Mouse (Mus musculus) stomach, embryonic 15.5 days (tissue): Measurements from ENCODE around the gene Tacc2. TPM values are rescaled to one million over a fixed set of nuclear protein-coding genes. Genes with fewer than 3 reads are reported as not detected.

ENCODE experiments used
- ATAC-seq: fragments of 200-750 bp; cut with Nextera tagmentation; 2 replicates; pipeline ENCODE4 v1.8.0; 2017; ENCODE audit warnings: low read depth, moderate number of reproducible peaks, moderate TSS enrichment; ENCODE audit not compliant: insufficient read depth, low FRiP score
- H3K27ac ChIP-seq: fragments of 300-500 bp; sonication (generic); 2 replicates; pipeline ENCODE4 v1.5.1; 2015; ENCODE audit warnings: mild to moderate bottlenecking, inconsistent platforms
- H3K27me3 ChIP-seq: fragments of 300-500 bp; sonication (generic); replicated peaks from 2 replicates; pipeline ENCODE4 v1.6.1; 2015; ENCODE audit warnings: inconsistent platforms
- H3K36me3 ChIP-seq: fragments of 300-500 bp; sonication (generic); 2 replicates; pipeline ENCODE4 v1.6.1; 2015; ENCODE audit warnings: inconsistent platforms
- H3K4me1 ChIP-seq: fragments of 300-500 bp; sonication (generic); 2 replicates; pipeline ENCODE4 v1.6.1; 2015; ENCODE audit warnings: inconsistent platforms
- H3K4me2 ChIP-seq: fragments of 300-500 bp; sonication (generic); 2 replicates; pipeline ENCODE4 v1.6.1; 2015; ENCODE audit warnings: mild to moderate bottlenecking, inconsistent platforms
- H3K4me3 ChIP-seq: fragments of 300-500 bp; sonication (generic); replicated peaks from 2 replicates; pipeline ENCODE4 v1.5.1; 2015; ENCODE audit warnings: inconsistent platforms
- H3K9ac ChIP-seq: fragments of 300-500 bp; sonication (generic); 2 replicates; pipeline ENCODE4 v1.6.1; 2015; ENCODE audit warnings: inconsistent platforms
- H3K9me3 ChIP-seq: fragments of 300-500 bp; sonication (generic); 2 replicates; pipeline ENCODE4 v1.6.1; 2016; ENCODE audit warnings: inconsistent platforms
- WGBS: fragments of 180-500 bp; shearing (Covaris S2); methylation state at CpG from one replicate; pipeline ENCODE4 v1.1.7; 2015; 5-methylcytosine and 5-hydroxymethylcytosine counted together
- polyA plus RNA-seq: library from polyadenylated mRNA; unstranded; fragments of >200 nt; fragmentation: Nextera tagmentation; extraction: Ambion mirVana; gene quantifications from 2 replicates; pipeline ENCODE4 v1.2.1, GENCODE M21; 2015

The Tacc2 gene
- polyA plus RNA-seq, 1 experiment from 2014 or later: 21.4 TPM

DNA sequence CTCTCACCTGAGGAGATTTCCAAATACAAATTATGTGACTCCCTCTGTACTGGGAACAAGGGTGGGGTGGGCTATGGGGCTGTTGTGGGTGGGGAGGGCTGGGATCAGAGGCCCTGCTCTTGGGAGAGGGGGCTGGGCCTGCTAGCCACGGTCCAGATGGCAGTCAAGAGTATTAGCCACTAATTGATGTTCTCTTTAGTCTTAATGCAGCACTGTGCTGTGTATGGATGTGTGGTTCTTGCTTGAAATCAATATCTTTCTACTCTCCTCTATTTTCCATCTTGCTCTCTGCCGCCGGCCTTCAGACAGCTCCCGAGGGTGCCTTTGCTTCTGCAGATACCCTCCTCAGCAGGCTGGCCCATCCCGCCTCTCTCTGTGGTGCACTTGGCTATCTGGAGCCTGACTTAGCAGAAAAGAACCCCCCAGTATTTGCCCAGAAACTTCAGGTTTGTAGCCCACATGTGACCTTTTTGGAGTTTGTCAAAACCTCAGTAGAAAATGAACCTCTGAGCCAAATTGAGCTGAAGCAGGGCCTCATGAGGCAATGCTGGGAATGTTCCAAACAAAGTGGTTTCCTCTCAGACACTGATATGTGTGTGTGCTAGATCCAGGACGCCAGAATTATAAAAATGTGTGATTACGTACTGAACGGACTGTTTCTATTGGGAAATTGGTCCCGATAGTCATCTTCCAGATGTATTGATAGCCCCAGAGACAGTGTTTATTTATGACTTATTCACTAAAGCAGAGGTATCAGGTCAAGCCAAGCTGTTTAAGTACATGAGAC, 166.2 kb downstream of the Tacc2 start:
- no peak overlapping the region for H3K4me2 ChIP-seq
- ATAC-seq: no peak
- peaks cover 3% of the 10 kb centered on the region; the same call in 1 of the 2 replicates for H3K4me1 ChIP-seq
- no peaks in the 10 kb centered on the region for H3K9me3 ChIP-seq
- H3K27me3 ChIP-seq: no peaks in the 10 kb centered on the region
- H3K27ac ChIP-seq: no peak overlapping the region
- peaks cover 42% of the 10 kb centered on the region for H3K36me3 ChIP-seq
- H3K4me3 ChIP-seq: no peak overlapping the region
- H3K9ac ChIP-seq: no peak overlapping the region
- WGBS: 80% methylated on average over 9 of the region's 9 CpGs

DNA sequence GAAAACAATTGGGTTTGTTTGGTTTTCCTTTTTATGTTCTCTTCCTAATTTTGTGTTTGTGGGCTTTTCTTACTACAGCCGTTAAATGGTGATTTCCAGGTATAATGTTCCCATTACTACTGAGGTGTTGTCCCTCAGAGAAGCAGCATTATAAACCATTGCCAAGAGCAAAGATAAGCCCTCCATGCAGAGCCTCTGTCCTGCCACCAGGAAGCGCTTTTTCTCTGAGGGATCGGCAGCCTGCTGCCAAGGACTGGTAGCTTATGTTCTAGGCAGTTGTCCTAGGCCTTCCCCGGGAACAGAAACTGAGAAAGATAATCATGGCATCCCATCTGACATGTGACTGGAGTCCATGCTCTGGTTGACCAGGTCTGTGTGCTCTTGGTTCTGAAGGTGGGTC, 171.9 kb downstream of the Tacc2 start:
- Histone ChIP-seq H3K27me3 (no peaks in the 10 kb centered on the region), H3K4me3 (no peak overlapping the region), H3K9me3 (no peaks in the 10 kb centered on the region), H3K27ac (no peak overlapping the region), H3K9ac (no peak overlapping the region), H3K4me1 (peaks cover 3% of the 10 kb centered on the region; the same call in 1 of the 2 replicates), H3K36me3 (peaks cover 23% of the 10 kb centered on the region), H3K4me2 (no peak overlapping the region)
- 89% methylated on average over 4 of the region's 4 CpGs for WGBS
- no peak for ATAC-seq

DNA sequence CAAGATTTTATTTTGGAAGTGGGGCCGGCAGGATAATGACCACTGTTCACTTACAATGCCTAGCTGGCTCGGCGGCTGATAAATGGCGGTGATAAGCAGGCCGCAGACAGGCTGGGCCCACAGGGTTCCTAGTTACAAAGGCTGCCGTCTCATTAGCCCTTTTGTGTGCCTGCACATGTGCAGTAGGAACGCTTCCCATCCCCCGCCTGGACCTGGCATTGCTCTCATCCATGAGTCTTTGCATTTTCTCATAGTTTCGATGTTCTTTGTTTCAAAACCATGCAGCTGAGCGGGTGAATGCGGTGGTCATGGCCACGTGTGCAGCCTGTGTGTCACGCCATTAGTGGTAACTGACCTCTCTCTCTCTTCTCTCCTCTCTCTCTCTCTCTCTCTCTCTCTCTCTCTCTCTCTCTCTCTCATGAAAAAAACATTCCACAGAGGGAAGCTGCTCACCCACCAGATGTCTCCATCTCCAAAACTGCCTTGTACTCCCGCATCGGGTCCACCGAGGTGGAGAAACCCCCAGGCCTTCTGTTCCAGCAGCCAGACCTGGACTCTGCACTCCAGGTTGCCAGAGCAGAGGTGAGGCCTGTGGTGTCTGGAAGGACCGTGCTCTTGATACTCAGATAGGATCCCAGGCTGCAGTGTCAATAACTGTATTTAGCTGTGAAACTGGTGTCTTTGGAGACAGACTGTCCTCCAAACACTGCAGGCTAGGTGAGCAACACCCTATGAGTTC, 173.7 kb downstream of the Tacc2 start:
- WGBS: 55% methylated on average over 17 of the region's 17 CpGs
- H3K4me1 ChIP-seq: 0 out of 2 replicates have a peak, but pooled peaks cover under 1% of the 10 kb centered on the region
- ATAC-seq: no peak

DNA sequence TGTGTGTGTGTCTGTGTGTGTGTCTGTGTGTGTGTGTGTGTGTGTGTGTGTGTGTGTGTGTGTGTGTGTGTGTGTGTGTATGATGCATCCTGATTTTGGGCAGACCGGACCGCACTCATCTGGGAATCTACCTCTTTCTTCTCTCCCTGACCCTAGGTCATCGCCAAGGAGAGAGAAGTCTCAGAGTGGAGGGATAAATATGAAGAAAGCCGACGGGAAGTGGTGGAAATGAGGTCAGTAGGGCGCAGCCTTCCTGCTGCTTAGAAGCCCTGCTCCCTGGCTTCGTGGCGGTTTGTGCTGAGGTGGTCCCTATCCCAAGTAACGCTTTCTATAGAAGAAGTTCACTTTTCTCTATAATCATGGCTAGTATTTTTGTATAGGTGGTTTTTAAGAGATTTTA, 174.4 kb downstream of the Tacc2 start:
- Histone ChIP-seq H3K9ac (no peak overlapping the region), H3K27ac (no peak overlapping the region), H3K27me3 (no peaks in the 10 kb centered on the region), H3K4me1 (no peaks in the 10 kb centered on the region), H3K9me3 (no peaks in the 10 kb centered on the region), H3K4me3 (no peak overlapping the region), H3K4me2 (no peak overlapping the region), H3K36me3 (peaks cover 21% of the 10 kb centered on the region; the same call in 1 of the 2 replicates)
- 67% methylated on average over 9 of the region's 9 CpGs for WGBS
- ATAC-seq: no peak

More for the DNA sequence above, 173.7 kb downstream of the Tacc2 start:
- H3K4me2 ChIP-seq: no peak overlapping the region
- H3K27ac ChIP-seq: no peak overlapping the region
- peaks cover 21% of the 10 kb centered on the region; the same call in 1 of the 2 replicates for H3K36me3 ChIP-seq
- no peak overlapping the region for H3K9ac ChIP-seq
- no peaks in the 10 kb centered on the region for H3K9me3 ChIP-seq
- no peaks in the 10 kb centered on the region for H3K27me3 ChIP-seq
- no peak overlapping the region for H3K4me3 ChIP-seq

DNA sequence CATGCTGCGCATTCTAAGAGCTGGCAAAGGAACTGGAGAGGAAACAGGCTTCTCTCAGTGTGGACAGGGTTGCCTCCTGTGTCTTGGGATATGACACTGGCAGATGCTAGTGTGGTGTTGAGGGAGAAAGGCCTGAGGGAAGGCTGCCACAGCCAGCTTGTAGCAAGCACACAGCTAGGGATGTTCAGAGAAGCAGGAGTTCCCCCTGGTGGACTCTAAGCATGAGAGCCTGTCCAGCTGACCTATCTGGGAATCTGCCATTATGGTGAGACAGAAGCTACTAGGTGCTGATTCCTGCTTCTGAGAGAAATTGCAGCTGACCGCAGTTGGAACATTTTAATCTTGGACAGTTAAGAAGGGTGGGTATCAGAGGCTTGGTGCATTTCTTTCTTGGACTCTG, 177.6 kb downstream of the Tacc2 start:
- Histone ChIP-seq H3K27me3 (no peaks in the 10 kb centered on the region), H3K9ac (no peak overlapping the region), H3K4me2 (no peak overlapping the region), H3K9me3 (no peaks in the 10 kb centered on the region), H3K27ac (no peak overlapping the region), H3K36me3 (peaks cover 17% of the 10 kb centered on the region; the same call in 1 of the 2 replicates), H3K4me3 (no peak overlapping the region), H3K4me1 (no peaks in the 10 kb centered on the region)
- ATAC-seq: no peak
- WGBS: 90% methylated on average over 2 of the region's 2 CpGs

DNA sequence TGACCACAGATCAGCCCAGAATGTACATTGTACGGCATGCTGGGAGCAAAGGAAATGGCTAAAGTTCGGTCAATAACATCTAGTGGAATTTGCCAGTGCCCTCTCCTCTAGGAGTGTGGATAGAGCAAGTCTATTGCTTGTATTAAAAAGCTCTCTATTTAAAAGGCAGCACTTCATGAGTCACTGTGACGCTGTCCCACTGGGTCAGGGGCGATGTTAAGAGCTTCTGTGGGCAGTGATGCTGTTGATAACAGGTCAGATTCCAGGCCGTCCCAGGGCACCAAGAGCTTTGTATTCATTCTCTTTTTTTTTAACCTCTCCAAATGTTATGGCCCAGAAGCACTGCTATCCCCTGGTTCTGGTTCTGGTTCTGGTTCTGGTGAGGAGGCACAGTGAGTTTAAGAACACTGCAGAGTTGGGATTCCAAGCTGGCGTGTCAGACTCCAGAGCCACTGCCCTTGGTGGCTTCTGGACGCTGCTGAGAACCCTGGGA, 179.2 kb downstream of the Tacc2 start:
- Histone ChIP-seq H3K27me3 (no peaks in the 10 kb centered on the region), H3K36me3 (peaks cover 16% of the 10 kb centered on the region), H3K9ac (no peak overlapping the region), H3K4me2 (no peak overlapping the region), H3K9me3 (no peaks in the 10 kb centered on the region), H3K4me3 (no peak overlapping the region), H3K4me1 (no peaks in the 10 kb centered on the region), H3K27ac (no peak overlapping the region)
- no peak; the same call in 1 of the 2 replicates for ATAC-seq
- 69% methylated on average over 7 of the region's 7 CpGs for WGBS

DNA sequence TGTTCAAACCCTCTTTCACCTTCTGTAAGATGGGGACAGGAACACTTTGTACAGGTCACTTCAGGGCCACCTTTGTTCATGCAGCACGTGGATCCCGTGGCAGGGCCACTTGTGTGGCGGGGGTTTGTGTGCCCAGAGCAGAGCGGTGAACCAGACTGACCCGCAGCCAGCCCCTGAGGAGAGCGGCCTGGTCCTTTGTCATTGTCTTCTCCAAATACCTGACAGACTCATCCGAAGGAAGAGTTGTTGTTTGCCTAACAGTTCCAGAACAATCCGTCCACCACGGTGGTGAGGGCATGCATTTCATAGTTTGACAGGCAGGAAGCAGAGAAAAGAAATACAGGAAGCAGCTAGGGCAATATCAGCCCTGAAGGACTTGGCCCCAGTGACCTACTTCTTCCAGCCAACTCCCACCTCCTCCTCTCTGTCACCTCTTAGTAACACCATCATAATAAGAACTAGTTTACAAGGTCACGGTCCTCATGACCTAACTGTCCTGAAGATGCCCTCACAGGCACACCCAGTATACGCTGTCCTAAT, 180.2 kb downstream of the Tacc2 start:
- H3K4me1 ChIP-seq: peaks cover 2% of the 10 kb centered on the region; the same call in 1 of the 2 replicates
- H3K27ac ChIP-seq: no peak overlapping the region
- no peak overlapping the region for H3K4me3 ChIP-seq
- no peaks in the 10 kb centered on the region for H3K9me3 ChIP-seq
- WGBS: 82% methylated on average over 11 of the region's 11 CpGs
- H3K36me3 ChIP-seq: peaks cover 17% of the 10 kb centered on the region
- H3K27me3 ChIP-seq: no peaks in the 10 kb centered on the region
- no peak for ATAC-seq
- no peak overlapping the region for H3K9ac ChIP-seq
- H3K4me2 ChIP-seq: no peak overlapping the region

DNA sequence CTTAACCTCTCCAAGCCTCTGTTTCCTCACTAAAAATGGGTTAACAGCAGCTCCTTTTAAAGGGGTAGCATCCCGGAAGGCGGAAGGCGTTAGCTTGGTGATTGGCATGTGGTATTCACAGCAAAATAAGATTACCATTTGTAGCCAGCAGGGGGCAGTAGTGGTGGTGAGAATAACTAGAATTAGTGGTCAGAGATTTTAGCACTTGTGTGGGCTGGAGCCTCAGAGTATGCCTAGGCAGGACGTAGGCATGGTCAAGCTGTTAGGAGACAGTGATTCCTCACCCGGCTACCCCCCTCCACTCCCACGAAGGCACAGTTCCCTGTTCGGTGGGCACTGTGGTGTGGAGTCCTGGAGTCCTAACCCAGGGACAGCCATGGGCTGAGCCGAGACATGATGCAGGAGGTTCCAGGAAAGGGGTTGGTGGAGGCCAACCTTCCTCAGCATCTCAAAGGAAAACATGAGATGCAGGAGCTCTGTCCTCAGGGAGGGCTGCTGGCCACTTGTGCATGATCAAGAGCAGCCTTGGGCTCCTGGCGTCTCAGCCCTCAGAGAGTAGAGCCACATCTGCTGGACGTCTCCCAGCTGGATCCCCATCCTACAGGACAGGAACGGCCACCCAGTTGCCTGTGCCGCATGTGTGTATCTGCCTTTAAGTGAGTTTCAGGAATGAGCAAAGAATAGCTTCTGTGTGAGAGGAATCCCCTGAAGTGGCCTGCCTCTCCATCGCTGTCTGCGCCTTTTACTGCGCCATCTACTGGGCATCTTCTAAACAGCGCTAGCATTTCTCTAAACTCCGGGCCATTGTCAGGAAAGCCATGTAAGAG, 185.0 kb downstream of the Tacc2 start:
- H3K27me3 ChIP-seq: no peaks in the 10 kb centered on the region
- H3K27ac ChIP-seq: no peak overlapping the region
- H3K9me3 ChIP-seq: no peaks in the 10 kb centered on the region
- WGBS: 32% methylated on average over 17 of the region's 17 CpGs
- no peak overlapping the region for H3K4me3 ChIP-seq
- peaks cover 3% of the 10 kb centered on the region; the same call in 1 of the 2 replicates for H3K4me1 ChIP-seq
- H3K4me2 ChIP-seq: no peak overlapping the region
- no peak overlapping the region for H3K9ac ChIP-seq
- 0 out of 2 replicates have a peak, but pooled peaks have one; percentile 38 for ATAC-seq
- H3K36me3 ChIP-seq: peaks cover 4% of the 10 kb centered on the region; the same call in 1 of the 2 replicates

DNA sequence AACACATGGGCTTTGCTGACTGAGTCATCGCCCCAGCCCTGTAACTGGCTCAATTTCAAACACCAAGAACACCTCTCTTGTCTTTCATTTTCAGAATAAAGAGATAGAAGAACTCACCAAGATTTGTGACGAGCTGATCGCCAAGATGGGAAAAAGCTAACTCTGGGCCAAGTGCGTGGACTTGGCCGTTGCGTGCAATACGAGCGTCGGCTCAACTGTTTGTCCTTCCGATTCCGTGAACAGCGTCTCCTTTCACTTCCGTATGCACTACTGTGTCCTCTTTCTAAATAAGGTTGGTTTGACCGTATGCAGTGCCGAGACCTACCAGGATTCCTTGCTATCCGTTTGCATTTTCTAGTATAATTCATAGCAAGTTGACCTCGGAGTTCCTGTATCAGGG, 186.9 kb downstream of the Tacc2 start:
- Histone ChIP-seq H3K4me3 (no peak overlapping the region), H3K27ac (no peak overlapping the region), H3K4me1 (peaks cover 3% of the 10 kb centered on the region; the same call in 1 of the 2 replicates), H3K9me3 (no peaks in the 10 kb centered on the region), H3K4me2 (no peak overlapping the region), H3K27me3 (no peaks in the 10 kb centered on the region), H3K9ac (no peak overlapping the region), H3K36me3 (peaks cover 4% of the 10 kb centered on the region; the same call in 1 of the 2 replicates)
- no peak for ATAC-seq
- WGBS: 91% methylated on average over 17 of the region's 17 CpGs

DNA sequence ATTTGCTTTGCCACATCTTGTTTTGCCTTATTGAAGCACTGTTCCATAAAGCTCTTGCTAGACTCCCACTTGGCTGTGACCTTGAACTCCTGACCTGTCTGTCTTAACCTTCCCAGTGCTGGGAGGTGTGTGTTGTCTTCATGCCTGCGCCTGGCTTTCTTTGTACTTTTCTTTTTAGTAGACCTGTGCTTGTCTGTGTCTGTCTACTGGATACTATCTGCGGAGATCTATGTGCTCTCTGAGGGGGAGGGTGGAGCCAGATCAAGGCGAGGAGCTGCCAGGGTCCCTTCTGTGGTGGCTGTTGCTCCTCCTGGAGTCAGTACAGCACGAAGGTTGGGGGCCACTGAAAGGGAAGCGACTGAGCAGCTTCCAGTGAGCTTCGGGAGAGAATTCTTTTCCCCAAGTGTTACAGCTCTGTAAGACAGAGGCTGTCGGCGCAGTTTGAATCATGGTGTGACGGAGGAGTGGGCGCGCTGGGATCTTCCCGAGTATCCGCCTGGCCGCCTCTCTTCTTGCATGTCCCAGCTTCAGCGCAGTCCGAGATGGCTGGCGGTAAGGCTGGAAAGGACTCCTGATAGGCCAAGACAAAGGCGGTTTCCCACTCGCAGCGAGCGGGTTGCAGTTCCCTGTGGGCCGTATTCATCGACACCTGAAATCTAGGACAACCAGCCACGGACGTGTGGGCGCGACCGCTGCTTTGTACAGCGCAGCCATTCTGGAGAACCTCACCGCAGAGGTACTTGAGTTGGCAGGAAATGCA, 189.4 kb downstream of the Tacc2 start:
- no peak overlapping the region for H3K4me2 ChIP-seq
- H3K4me1 ChIP-seq: peaks cover 3% of the 10 kb centered on the region; the same call in 1 of the 2 replicates
- H3K36me3 ChIP-seq: peaks cover 2% of the 10 kb centered on the region; the same call in 1 of the 2 replicates
- ATAC-seq: no peak
- H3K27me3 ChIP-seq: no peaks in the 10 kb centered on the region
- 64% methylated on average over 30 of the region's 30 CpGs for WGBS
- no peak overlapping the region for H3K4me3 ChIP-seq
- no peak overlapping the region for H3K27ac ChIP-seq
- H3K9me3 ChIP-seq: no peaks in the 10 kb centered on the region
- H3K9ac ChIP-seq: no peak overlapping the region
